Mouse (Mus musculus) ES-E14 (cell line): Measurements from ENCODE around the gene Susd5.

Experiments
- CHD2 ChIP-seq: IDR thresholded peaks from 2 replicates; pipeline ENCODE4 v1.6.1; 2014; ENCODE audit warnings: mild to moderate bottlenecking, low read depth, low read length, inconsistent platforms
- HCFC1 ChIP-seq: IDR thresholded peaks from 2 replicates; pipeline ENCODE4 v1.6.1; 2012; ENCODE audit warnings: low read length, inconsistent platforms, borderline replicate concordance; ENCODE audit not compliant: insufficient read depth
- MAFK ChIP-seq: IDR thresholded peaks from 2 replicates; pipeline ENCODE4 v1.6.1; 2014; ENCODE audit warnings: mild to moderate bottlenecking, low read depth, low read length, inconsistent platforms; ENCODE audit not compliant: insufficient read depth
- ZC3H11A ChIP-seq: IDR thresholded peaks from 2 replicates; pipeline ENCODE4 v1.6.1; 2012; ENCODE audit warnings: low read depth, mild to moderate bottlenecking, inconsistent platforms, low read length, borderline replicate concordance
- ZNF384 ChIP-seq: IDR thresholded peaks from 2 replicates; pipeline ENCODE4 v1.6.1; 2012; ENCODE audit warnings: low read depth, low read length, inconsistent platforms

- TF ChIP-seq ZNF384 (no peak), MAFK (no peak), CHD2 (no peak), HCFC1 (no peak), ZC3H11A (no peak)
These were observed 53.3 kb downstream of the Susd5 start for GRCm38 (mm10) chr9:114110268-114110667.
